Mouse (Mus musculus) heart, adult 11 months (tissue): Measurements from ENCODE around the gene Nxph3.

Experiments
- DNase-seq: peaks from one replicate; pipeline ENCODE4 v3.0.0; 2022

Gene Nxph3

GRCm38 (mm10) chr11:95514298-95514861 is at the start of gene Nxph3:
Gene Nxph3 (minus strand): TSS chr11:95514570.
- DNase-seq: peak; percentile 97

- DNase-seq: no peak
Observed at GRCm38 (mm10) chr11:95563849-95564248, 49.5 kb upstream of the Nxph3 start.

GRCm38 (mm10) chr11:95560773-95561172 is 46.4 kb upstream of the Nxph3 start:
- no peak for DNase-seq

- no peak for DNase-seq
Observed at GRCm38 (mm10) chr11:95559761-95560160, 45.4 kb upstream of the Nxph3 start.

- peak; percentile 91 for DNase-seq
Observed at GRCm38 (mm10) chr11:95557719-95558118, 43.3 kb upstream of the Nxph3 start.

- no peak for DNase-seq
Observed at GRCm38 (mm10) chr11:95557032-95557431, 42.7 kb upstream of the Nxph3 start.

GRCm38 (mm10) chr11:95555279-95555678 is 40.9 kb upstream of the Nxph3 start:
- no peak for DNase-seq

GRCm38 (mm10) chr11:95550301-95551021 is 36.1 kb upstream of the Nxph3 start:
- DNase-seq: no peak

GRCm38 (mm10) chr11:95546021-95546782 is 31.8 kb upstream of the Nxph3 start:
- no peak for DNase-seq

GRCm38 (mm10) chr11:95544546-95545327 is 30.4 kb upstream of the Nxph3 start:
- DNase-seq: no peak

GRCm38 (mm10) chr11:95540637-95541385 is 26.4 kb upstream of the Nxph3 start:
- no peak for DNase-seq

GRCm38 (mm10) chr11:95538378-95539104 is 24.2 kb upstream of the Nxph3 start:
- peak; percentile 94 for DNase-seq

- DNase-seq: peak; percentile 96
Observed at GRCm38 (mm10) chr11:95533484-95534160, 19.3 kb upstream of the Nxph3 start.

GRCm38 (mm10) chr11:95532353-95533072 is 18.1 kb upstream of the Nxph3 start:
- DNase-seq: no peak

- DNase-seq: no peak
Observed at GRCm38 (mm10) chr11:95528231-95528630, 13.9 kb upstream of the Nxph3 start.

GRCm38 (mm10) chr11:95527307-95527706 is 12.9 kb upstream of the Nxph3 start:
- DNase-seq: no peak

- peak; percentile 96 for DNase-seq
Observed at GRCm38 (mm10) chr11:95521563-95521962, 7.2 kb upstream of the Nxph3 start.

GRCm38 (mm10) chr11:95520456-95521072 is 6.2 kb upstream of the Nxph3 start:
- peak; percentile 97 for DNase-seq

- DNase-seq: no peak
Observed at GRCm38 (mm10) chr11:95519996-95520395, 5.6 kb upstream of the Nxph3 start.

- DNase-seq: no peak
Observed at GRCm38 (mm10) chr11:95519299-95519698, 4.9 kb upstream of the Nxph3 start.
